Mouse (Mus musculus) bone marrow macrophage, adult 2 months (primary cell): ENCODE measurements around the gene Basp1.

Source experiments
- CTCF ChIP-seq: IDR thresholded peaks from 2 replicates; pipeline ENCODE4 v1.5.1; 2012; ENCODE audit warnings: low read depth, mild to moderate bottlenecking, low read length, moderate library complexity
- POLR2A ChIP-seq: IDR thresholded peaks from 2 replicates; pipeline ENCODE4 v1.6.1; 2012; ENCODE audit warnings: mild to moderate bottlenecking, low read depth, low read length, borderline replicate concordance

DNA sequence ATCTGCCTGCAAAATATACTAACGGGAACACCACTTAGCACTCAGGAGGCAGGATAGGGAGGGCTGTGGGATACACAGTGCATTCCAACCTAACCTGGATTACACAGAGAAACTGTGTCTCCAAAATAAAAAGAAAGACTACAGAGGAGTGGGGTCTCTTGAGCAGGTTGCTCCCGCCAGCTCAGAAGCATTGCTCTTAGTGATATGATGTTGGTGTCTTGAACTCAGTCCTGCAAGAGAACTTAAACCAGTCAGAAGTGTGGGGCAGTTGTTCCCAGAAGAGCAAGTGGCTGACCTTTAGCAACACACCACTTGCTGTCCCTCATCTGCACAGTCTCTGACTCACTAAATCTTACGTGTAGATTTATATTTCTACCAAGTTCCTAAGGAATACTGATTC is 40.0 kb upstream of the Basp1 start:
- TF ChIP-seq CTCF (no peak), POLR2A (no peak)
